Mouse (Mus musculus): ENCODE measurements around the gene Mcts2.

Mcts2 gene

DNA sequence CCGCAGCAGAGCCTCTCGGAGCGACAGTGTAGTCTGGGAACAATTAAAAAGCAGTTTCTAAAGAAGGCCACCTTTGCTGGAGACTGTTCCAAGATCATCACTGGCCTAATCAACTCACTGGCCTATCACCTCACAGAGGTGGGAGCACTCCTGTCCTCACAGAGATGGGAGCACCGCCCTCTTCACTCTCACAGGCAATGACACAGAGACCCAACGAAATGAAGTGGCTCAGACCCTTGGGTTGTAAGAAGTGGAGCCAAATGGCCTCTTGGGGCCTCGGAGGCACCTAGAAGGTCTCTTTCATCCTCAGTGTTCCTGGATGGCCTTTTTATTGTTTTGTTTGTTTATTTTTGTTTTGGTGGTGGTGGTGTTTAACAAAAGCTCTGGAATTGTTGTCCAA is 39.4 kb downstream of the Mcts2 start:
- DNase-seq (ENCODE audit: low spot score in 2 of 2): no peak

DNA sequence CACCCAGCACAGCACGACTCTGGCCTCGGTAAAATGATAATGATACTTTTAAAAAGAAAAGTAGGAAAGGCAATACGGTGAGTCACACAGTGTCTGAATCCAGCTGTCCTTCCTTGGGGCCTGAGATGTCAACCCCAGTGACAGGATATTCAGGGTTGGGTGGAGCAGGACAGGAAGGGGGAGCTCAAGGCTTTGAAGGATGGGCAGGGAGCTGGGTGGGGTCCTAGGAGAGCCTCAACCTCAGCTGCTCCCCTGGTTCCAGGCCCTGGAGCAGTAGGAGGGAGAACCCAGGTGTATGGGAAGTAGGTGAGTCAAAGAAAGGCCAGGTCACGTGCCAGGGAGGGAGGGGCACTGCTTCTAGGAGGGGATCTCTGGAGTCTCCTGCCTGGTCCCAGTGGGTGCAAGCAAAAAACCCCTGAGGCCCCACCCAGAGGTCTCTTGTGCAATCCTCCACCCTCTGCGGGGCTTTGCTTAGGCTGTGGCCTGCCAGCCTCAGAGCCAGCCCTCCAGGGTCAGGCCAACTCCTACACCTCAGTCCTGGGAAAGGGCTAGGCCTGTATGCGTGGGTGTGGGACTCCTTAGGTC is 40.0 kb downstream of the Mcts2 start:
- DNase-seq (ENCODE audit: low spot score in 2 of 2): no peak

DNA sequence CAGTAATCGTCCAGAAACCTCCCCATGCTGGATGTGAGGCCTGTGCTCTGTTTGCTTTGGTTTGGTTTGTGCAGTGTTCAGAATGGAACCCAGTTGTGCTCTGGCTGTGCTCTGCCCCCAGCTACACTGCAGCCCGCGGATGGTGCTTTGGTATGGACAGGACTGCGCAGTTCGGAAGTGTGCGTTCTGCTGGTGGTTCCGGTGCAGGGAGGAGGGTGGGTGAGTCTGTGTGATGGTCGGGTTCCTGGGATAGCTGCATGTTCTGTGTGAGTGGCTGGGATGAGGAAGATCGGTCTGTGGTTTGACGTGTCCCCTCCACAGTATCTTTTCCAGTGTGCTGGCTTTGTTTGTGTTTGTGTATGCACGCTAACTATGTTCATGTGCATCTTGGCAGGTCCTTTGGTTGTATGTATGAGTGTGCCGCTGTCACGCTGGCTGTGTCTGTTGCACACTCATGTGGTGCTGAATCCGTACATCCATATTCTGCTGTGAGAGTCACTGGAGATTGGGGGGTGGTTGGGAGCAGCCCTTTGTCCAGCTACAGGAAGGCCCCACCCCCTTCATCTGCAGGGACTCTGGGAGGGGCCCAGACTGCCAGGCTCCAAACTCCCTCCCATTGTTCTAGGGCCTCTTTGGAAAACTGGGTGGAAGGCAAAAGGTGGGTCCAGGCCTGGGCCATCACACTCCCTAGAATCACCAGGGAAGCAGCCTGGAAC is 41.1 kb downstream of the Mcts2 start:
- DNase-seq (ENCODE audit: low spot score in 2 of 2): no peak

DNA sequence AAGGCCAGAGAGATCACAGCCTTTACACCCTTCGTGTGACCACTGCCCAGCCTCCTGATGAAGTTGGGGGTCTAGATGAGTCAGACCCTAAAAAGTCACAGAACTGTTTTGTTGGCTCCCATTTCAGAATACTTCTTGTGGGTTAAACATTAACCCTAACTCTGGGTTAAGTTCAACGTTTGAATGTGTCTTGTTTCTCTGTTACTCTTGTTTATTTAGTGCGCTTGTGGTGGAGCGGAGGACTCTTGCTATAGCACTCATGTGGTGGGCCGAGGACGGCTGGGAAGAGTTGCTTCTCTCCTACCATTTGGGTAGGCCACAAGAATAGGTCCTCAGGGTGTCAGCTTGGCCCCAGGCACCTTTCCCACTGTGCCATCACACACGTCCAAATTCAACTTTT is 41.8 kb downstream of the Mcts2 start:
- DNase-seq (ENCODE audit: low spot score in 2 of 2): no peak

DNA sequence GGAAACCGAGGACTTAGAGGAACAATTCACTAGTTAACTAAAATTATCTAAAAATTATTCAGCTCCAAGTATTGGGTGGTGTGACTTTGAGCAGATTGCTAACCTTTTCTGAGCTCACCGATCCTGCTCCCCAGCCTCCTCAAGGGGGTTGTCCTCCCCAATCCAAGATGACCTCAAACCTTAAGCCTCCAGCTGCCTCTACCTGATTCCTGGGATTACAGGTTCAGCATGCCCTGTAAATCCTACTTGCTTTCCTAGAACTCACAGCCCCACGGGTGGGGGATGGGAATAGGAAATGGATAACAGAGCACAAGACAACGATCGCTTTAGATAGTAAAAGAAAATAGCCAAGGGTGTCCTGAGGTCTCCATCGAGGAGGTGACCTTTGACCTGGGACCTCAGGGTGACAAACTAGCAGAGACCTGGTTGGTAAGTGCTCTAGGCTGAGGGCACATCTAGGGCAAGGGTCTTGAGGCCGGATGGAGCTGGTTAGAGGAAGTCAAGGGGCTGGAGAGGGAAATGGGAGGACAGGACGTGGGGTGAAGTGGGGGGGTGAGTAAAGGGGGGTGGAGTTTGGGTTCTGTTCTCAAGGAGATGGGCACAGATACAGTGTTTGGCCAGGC is 42.3 kb downstream of the Mcts2 start:
- DNase-seq (ENCODE audit: low spot score in 2 of 2): no peak

DNA sequence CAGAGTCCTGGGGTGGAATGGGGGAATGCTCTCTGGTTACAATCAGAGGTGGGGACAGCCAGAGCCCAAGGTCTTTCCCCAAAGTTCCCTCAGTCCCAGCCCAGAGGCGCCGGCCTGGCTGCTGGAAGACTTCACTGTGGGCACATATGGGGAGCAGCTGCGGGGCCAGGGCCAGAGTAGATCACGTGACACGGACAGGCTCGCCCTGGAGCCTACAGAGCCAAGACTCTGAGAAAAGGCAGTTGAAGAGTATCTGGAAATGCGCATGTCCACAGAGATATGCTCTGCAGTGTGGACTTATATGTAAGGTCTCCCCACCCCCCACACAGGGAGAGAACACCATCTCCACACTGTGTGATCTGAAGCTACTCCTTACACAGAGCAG is 42.8 kb downstream of the Mcts2 start:
- DNase-seq (ENCODE audit: low spot score in 2 of 2): peak; percentile 77 to 85

DNA sequence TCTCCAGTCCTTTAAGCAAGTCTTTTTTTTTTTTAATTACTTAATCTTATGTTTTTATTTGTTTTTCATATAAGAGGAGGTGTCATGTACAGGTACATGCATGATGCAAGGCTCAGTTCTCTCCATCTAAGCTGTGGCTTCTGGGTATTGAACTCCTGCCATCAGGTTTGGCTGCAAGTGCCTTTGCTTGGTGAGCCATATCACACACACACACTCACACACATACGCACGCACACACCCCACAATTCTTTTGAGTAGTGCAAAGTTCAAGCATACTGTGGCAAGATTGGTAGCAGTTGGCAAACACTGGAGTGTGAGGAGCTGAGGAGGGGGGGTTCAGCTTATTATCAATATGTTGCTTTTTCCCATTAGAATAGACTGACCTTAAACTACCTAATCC is 46.4 kb downstream of the Mcts2 start:
- DNase-seq (ENCODE audit: low spot score in 2 of 2): no peak

DNA sequence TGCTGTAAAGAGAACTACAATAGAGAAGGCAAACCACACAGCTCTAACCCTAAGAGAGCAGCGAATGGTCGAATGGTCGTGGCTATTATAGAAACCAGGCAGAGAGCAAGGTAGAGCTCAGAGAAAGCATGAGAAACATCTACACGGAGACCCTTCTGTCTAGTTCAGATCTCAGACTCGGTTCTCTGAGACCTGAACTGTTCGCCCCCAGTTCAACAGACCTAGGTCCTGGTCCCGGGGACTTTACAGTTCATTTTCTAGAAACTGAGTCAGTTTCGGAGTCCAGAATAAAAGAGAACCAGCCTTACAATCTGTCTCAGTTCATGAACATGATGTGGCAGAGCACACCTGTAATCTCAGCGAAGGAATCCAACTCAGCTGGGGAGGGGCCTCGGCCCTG is 47.7 kb downstream of the Mcts2 start:
- no peak for DNase-seq (ENCODE audit: low spot score in 2 of 2)

DNA sequence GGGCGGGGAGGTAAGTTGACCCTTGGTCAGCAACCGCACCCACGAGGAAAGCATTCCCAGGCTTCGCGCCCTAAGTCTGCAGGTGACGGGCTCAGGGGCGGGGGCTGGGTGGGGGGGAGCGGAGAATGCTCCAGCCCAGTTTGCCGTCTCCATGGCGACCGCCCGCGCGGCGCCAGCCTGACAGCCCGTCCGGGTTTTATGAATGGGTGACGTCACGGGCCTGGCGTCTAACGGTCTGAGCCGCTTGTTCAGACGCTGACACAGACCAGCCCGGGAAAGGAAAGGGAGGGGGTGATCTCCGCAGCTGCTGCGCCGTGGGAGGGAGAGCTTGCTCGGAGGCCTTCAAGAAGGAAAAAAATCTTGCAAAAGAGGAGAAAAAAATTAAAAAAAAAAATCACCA is 48.1 kb downstream of the Mcts2 start:
- DNase-seq (ENCODE audit: low spot score in 2 of 2): peak; percentile 95 to 98

DNA sequence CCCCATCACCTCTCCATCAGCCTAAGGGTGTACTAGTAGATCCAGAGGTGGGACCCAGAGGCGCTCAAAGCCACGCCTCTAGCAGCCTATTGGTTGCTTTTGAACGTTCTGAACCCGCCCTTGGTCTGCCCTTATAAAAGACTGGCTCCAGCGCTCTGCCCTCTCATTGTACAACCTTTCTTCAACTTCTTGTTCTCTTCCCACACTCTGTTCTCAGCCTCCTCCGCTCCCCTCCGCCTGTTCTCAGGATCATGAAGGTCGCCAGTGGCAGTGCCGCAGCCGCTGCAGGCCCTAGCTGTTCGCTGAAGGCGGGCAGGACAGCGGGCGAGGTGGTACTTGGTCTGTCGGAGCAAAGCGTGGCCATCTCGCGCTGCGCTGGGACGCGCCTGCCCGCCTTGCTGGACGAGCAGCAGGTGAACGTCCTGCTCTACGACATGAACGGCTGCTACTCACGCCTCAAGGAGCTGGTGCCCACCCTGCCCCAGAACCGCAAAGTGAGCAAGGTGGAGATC is 49.3 kb downstream of the Mcts2 start, which contains the start of gene Id1:
Gene Id1, plus strand, starts transcription at position 162 of the 512 bp plus-strand sequence.
- peak; percentile 86 to 90 for DNase-seq (ENCODE audit: low spot score in 2 of 2)

DNA sequence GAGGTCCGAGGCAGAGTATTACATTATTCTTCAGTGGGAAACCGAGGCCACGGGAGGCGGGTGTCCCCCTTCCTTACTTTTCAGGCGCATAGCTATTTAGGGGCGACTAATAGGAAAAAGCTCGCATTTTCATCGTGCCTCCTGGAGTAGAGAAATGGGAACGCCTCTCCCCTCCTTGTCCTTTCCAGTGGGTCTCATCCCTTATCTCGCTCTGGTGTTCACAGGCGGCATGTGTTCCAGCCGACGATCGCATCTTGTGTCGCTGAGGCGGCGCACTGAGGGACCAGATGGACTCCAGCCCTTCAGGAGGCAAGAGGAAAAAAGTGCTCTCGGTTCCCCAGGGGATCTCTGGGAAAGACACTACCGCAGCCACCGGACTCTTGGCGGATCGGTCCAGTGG is 49.9 kb downstream of the Mcts2 start:
- no peak for DNase-seq (ENCODE audit: low spot score in 2 of 2)

Measured in urinary bladder, postnatal 4 days (tissue).